Mouse (Mus musculus): ENCODE results near the gene Hip1. TPM values are rescaled to one million over a fixed set of nuclear protein-coding genes. Genes with fewer than 3 reads are reported as not detected.

Hip1 gene
- polyA plus RNA-seq (2011; ENCODE audit: insufficient read depth, insufficient read length, low read depth, missing spikeins) = 51.6 and 63.2 TPM in 2 replicates

DNA sequence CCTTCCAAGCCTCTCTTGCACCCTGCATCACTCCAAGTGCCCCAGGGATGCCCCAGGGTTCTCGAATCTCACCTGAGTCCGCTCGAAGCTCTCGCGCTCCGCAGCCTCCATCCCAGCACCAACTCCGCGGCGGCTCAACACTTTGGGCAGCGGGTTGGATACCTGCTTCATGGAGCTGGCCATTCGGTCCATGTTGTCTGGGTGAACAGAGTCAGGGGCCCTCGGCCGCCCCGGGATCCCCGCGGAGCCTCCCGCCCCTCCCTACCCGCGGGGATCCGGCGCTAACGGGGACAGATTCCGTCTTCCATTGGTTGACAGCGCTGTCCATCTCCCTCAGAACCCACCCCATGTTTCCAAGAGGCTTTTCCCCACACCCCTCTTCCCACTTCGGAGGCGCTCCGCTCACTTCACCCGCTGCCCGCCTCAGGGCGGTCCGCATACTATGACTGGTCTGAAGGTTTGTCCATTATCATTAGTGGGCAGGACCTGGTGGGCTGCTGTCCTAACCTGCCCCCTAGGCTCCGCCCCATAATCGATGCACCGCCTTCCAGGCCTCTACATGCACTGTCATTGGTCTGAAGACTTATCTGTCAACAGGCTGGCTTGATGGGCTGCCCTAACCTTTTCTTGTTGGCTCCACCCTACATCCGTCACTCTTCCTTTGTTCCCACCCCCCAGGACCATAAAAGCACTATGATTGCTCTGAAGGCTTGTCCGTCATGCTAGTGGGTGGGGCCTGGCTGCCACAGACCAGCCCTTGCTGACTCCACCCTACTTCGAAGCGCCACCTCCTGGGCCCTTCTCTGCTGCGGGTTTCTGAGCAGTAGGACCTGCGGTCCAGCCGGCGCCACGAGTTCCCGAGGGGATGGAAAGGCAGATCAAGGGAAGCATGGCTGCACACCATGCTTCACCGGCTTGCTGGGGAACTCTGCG, at the start of gene Hip1:
Hip1 (minus strand) TSS at position 256 of the 933 bp plus-strand sequence.
- Histone ChIP-seq H3K9me3 (replicated peaks; ENCODE audit: control insufficient read depth, insufficient read depth, low read length, poor library complexity, severe bottlenecking) (no peaks in the 10 kb centered on the region), H3K4me3 (ENCODE audit: low read depth, low read length) (peak within 1 kb of the TSS; percentile 90), H3K36me3 (ENCODE audit: control insufficient read depth, insufficient read depth, low read length, poor library complexity, severe bottlenecking) (no peaks in the 10 kb centered on the region), H3K27me3 (ENCODE audit: control insufficient read depth, insufficient read depth, low read length, poor library complexity, severe bottlenecking) (no peaks in the 10 kb centered on the region), H3K9ac (ENCODE audit: low read depth, poor library complexity, severe bottlenecking) (peak within 1 kb of the TSS; percentile 17), H3K4me1 (ENCODE audit: control insufficient read depth, insufficient read depth, low read length) (no peaks in the 10 kb centered on the region), H3K27ac (ENCODE audit: insufficient read depth, low read length) (no peak within 1 kb of the TSS)
- TF ChIP-seq CTCF (IDR thresholded peaks at IDR 0.05; ENCODE audit: low read depth, low read length) (peak; percentile 7), POLR2A (IDR thresholded peaks at IDR 0.05; ENCODE audit: insufficient read depth, low read length) (peak; percentile 73), EP300 (IDR thresholded peaks at IDR 0.05; ENCODE audit: insufficient read depth, low read depth, low read length) (no peak)

- Histone ChIP-seq H3K9me3 (replicated peaks; ENCODE audit: control insufficient read depth, insufficient read depth, low read length, poor library complexity, severe bottlenecking) (0 out of 2 replicates have a peak, but pooled peaks cover 10% of the 10 kb centered on the region), H3K27ac (ENCODE audit: insufficient read depth, low read length) (no peak overlapping the region), H3K4me1 (ENCODE audit: control insufficient read depth, insufficient read depth, low read length) (no peaks in the 10 kb centered on the region), H3K36me3 (ENCODE audit: control insufficient read depth, insufficient read depth, low read length, poor library complexity, severe bottlenecking) (no peaks in the 10 kb centered on the region), H3K27me3 (ENCODE audit: control insufficient read depth, insufficient read depth, low read length, poor library complexity, severe bottlenecking) (no peaks in the 10 kb centered on the region), H3K4me3 (ENCODE audit: low read depth, low read length) (no peak overlapping the region), H3K9ac (ENCODE audit: low read depth, poor library complexity, severe bottlenecking) (no peak overlapping the region)
- TF ChIP-seq EP300 (IDR thresholded peaks at IDR 0.05; ENCODE audit: insufficient read depth, low read depth, low read length) = no peak
- no peak for TF ChIP-seq CTCF (IDR thresholded peaks at IDR 0.05; ENCODE audit: low read depth, low read length)
- TF ChIP-seq POLR2A (IDR thresholded peaks at IDR 0.05; ENCODE audit: insufficient read depth, low read length) = no peak
Observed at GRCm38 (mm10) chr5:135589996-135590784, 45.3 kb upstream of the Hip1 start.

- Histone ChIP-seq H3K27ac (ENCODE audit: insufficient read depth, low read length) (no peak overlapping the region), H3K27me3 (ENCODE audit: control insufficient read depth, insufficient read depth, low read length, poor library complexity, severe bottlenecking) (no peaks in the 10 kb centered on the region), H3K4me3 (ENCODE audit: low read depth, low read length) (no peak overlapping the region), H3K4me1 (ENCODE audit: control insufficient read depth, insufficient read depth, low read length) (no peaks in the 10 kb centered on the region), H3K9ac (ENCODE audit: low read depth, poor library complexity, severe bottlenecking) (no peak overlapping the region), H3K9me3 (replicated peaks; ENCODE audit: control insufficient read depth, insufficient read depth, low read length, poor library complexity, severe bottlenecking) (0 out of 2 replicates have a peak, but pooled peaks cover 10% of the 10 kb centered on the region), H3K36me3 (ENCODE audit: control insufficient read depth, insufficient read depth, low read length, poor library complexity, severe bottlenecking) (no peaks in the 10 kb centered on the region)
- no peak for TF ChIP-seq POLR2A (IDR thresholded peaks at IDR 0.05; ENCODE audit: insufficient read depth, low read length)
- TF ChIP-seq CTCF (IDR thresholded peaks at IDR 0.05; ENCODE audit: low read depth, low read length) = no peak
- TF ChIP-seq EP300 (IDR thresholded peaks at IDR 0.05; ENCODE audit: insufficient read depth, low read depth, low read length) = no peak
Observed at GRCm38 (mm10) chr5:135587764-135588163, 42.8 kb upstream of the Hip1 start.

- Histone ChIP-seq H3K27ac (ENCODE audit: insufficient read depth, low read length) (no peak overlapping the region), H3K4me3 (ENCODE audit: low read depth, low read length) (no peak overlapping the region), H3K4me1 (ENCODE audit: control insufficient read depth, insufficient read depth, low read length) (no peaks in the 10 kb centered on the region), H3K36me3 (ENCODE audit: control insufficient read depth, insufficient read depth, low read length, poor library complexity, severe bottlenecking) (no peaks in the 10 kb centered on the region), H3K9me3 (replicated peaks; ENCODE audit: control insufficient read depth, insufficient read depth, low read length, poor library complexity, severe bottlenecking) (no peaks in the 10 kb centered on the region), H3K27me3 (ENCODE audit: control insufficient read depth, insufficient read depth, low read length, poor library complexity, severe bottlenecking) (no peaks in the 10 kb centered on the region), H3K9ac (ENCODE audit: low read depth, poor library complexity, severe bottlenecking) (no peak overlapping the region)
- TF ChIP-seq CTCF (IDR thresholded peaks at IDR 0.05; ENCODE audit: low read depth, low read length) (no peak), POLR2A (IDR thresholded peaks at IDR 0.05; ENCODE audit: insufficient read depth, low read length) (no peak), EP300 (IDR thresholded peaks at IDR 0.05; ENCODE audit: insufficient read depth, low read depth, low read length) (no peak)
Observed at GRCm38 (mm10) chr5:135585691-135586090, 40.8 kb upstream of the Hip1 start.

GRCm38 (mm10) chr5:135582330-135582729, 37.4 kb upstream of the Hip1 start:
- Histone ChIP-seq H3K9me3 (replicated peaks; ENCODE audit: control insufficient read depth, insufficient read depth, low read length, poor library complexity, severe bottlenecking) (no peaks in the 10 kb centered on the region), H3K9ac (ENCODE audit: low read depth, poor library complexity, severe bottlenecking) (no peak overlapping the region), H3K4me3 (ENCODE audit: low read depth, low read length) (no peak overlapping the region), H3K27me3 (ENCODE audit: control insufficient read depth, insufficient read depth, low read length, poor library complexity, severe bottlenecking) (no peaks in the 10 kb centered on the region), H3K4me1 (ENCODE audit: control insufficient read depth, insufficient read depth, low read length) (no peaks in the 10 kb centered on the region), H3K27ac (ENCODE audit: insufficient read depth, low read length) (no peak overlapping the region), H3K36me3 (ENCODE audit: control insufficient read depth, insufficient read depth, low read length, poor library complexity, severe bottlenecking) (no peaks in the 10 kb centered on the region)
- TF ChIP-seq EP300 (IDR thresholded peaks at IDR 0.05; ENCODE audit: insufficient read depth, low read depth, low read length) (no peak), CTCF (IDR thresholded peaks at IDR 0.05; ENCODE audit: low read depth, low read length) (no peak)

All from ES-Bruce4 (cell line).